Mouse (Mus musculus): ENCODE data around the gene Gm37240.

The Gm37240 gene

GRCm38 (mm10) chr3:84972881-84973280 lies 914.4 kb downstream of the Gm37240 start:
- intact Hi-C loops (cut with DNase I), result loop anchor here (10.0 kb wide), 1 partner anchor 162 kb away; no protein-coding TSS in a partner anchor

DNA sequence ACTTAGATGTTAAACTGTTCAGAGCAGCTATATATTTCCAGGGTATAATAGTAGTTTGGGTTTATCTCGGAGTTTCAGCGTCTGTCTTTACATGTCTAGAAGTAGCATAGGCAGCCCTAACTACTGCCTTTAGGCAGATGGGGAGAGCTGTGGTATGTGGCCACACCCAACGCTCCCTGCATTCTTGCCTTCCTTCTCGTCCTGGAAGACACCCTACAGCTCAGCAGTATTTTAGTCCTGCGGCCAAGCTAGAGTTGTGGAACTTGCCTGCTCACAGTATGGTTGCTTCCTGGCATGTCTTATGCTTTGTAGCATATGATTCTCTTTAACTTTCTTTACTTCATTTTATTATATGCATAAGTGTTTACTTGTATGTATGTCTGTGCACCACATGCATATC lies 915.8 kb downstream of the Gm37240 start:
- intact Hi-C loops (cut with DNase I), result loop anchor here (10.0 kb wide), 1 partner anchor 163 kb away; no protein-coding TSS in a partner anchor

GRCm38 (mm10) chr3:84967364-84967763 lies 920.0 kb downstream of the Gm37240 start:
- intact Hi-C loops (cut with DNase I), result no loop called here

DNA sequence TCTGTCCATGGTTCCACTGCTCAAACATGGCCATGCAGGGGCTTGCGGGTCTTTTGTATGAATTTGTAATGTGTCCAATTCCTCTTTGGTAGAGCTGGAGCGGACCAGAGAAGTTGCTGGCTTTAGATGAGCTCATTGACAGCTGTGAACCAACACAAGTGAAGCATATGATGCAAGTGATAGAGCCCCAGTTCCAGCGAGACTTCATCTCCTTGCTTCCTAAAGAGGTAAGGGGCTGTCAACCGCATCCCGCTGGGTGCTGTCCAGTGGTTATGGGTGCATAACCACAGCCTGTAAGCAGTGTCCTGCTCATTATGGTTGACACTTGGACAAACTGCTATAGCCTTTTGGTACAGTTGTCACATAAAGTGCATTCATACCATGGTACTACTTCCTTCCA lies 922.2 kb downstream of the Gm37240 start:
- intact Hi-C loops (cut with DNase I), result no loop called here

DNA sequence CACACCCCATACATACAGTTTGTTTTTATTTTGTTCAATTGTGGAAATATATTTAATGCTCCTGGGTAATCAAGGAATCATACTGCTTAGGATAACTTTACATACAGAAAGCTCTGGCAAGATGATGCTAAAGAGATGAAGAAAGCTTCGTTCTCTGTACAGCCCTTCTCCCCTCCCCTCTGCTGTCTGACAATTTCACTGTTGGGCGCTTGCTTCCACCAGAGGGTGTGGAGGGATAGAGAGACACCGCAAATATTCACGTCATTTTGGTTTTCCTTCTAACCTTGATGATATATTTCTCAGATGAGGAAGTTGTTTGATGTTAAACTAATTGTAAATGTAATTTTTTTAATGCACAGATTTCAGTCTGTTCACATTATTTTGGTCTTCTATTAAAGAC lies 931.5 kb downstream of the Gm37240 start:
- intact Hi-C loops (cut with DNase I), result no loop called here

GRCm38 (mm10) chr3:84955011-84955775 lies 932.1 kb downstream of the Gm37240 start:
- intact Hi-C loops (cut with DNase I), result no loop called here

- intact Hi-C loops (cut with DNase I), result no loop called here
These were observed 934.6 kb downstream of the Gm37240 start for GRCm38 (mm10) chr3:84952585-84953187.

DNA sequence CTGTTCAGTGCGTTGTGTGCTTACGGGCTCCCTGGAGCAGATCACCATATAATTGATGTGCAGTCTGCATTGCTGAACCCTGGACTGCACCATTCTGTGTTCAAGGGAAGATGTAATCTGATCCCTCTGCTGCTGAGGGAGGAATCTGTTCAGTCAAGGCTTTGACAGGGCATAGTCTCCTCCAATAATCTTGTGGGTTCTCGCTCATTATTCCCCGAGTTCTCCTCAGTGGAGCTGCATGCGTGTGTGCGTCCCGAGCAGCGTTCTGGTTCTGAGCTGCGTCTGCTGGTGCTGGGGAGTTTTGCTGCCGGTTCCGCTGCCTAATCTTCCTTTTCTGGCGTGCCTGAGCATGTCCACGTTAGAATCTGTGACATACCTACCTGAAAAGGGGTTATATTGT lies 935.2 kb downstream of the Gm37240 start:
- intact Hi-C loops (cut with DNase I), result no loop called here

DNA sequence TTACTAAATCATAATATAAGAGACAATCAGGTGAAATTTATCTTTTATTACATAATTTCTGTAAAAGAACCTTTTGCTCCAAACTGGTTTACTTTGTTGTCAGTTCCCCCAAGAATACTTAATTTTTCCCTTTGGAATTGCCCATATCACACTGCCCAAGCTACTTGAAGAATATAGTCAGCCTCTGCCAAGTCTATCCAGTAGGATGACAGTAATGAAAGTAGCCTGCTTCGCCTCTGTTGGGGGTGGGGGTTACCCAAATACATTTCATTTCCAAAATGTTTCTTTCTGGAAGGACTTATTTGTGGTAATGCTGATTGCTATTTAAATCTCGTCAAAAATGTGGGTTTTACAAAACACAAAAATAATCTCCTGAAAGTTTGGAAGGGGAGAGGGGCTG lies 935.6 kb downstream of the Gm37240 start:
- intact Hi-C loops (cut with DNase I), result no loop called here

- intact Hi-C loops (cut with DNase I), result no loop called here
These were observed 937.9 kb downstream of the Gm37240 start for GRCm38 (mm10) chr3:84949387-84949786.

GRCm38 (mm10) chr3:84946381-84946780 lies 940.9 kb downstream of the Gm37240 start:
- intact Hi-C loops (cut with DNase I), result no loop called here

GRCm38 (mm10) chr3:84944933-84945332 lies 942.4 kb downstream of the Gm37240 start:
- intact Hi-C loops (cut with DNase I), result no loop called here

DNA sequence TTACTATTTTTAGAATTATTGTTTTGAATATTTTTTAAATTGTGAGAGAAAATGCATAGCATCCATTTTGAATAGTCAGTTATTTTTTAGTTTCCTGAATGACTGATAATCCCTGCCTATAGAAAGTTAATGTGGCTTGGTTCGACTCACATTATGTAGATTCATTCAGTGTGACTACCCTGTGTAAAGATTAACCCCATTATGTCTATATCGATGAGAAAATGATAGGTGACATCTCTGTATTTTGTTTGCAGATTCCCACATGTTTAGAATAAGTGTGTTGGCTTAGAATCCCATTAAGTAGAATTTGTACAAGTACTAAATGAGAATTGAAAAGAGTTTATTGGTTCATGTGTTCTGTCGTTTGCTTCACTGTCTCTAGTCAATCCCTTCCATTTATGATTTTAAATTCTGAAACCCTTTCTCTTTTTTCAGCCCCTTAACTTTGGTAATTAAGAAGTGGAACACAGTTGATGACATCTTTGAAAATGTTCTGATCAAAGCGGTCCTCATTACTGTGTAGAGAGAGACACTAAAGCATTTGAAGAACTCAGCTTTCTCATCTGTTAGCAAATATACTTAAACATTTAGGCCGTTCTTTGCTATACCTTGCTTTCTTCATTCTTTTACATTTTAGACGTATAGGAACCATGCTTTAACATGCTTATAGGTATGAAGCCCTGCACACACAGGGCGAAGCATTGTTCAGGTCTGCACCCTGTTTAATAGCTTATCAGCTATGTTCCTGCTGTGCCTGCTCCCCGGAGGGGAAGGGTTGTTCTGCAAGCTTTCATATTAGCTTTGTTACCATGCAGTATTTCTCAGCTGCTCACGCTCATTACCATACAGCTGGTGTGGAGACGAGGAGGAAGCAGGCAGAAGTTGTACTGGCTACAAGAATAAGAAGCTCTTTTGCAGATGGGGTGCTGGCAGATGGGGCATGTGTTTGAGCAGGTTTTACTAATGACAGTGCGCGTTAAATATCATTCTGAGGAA lies 949.7 kb downstream of the Gm37240 start:
- intact Hi-C loops (cut with DNase I), result no loop called here

- intact Hi-C loops (cut with DNase I), result no loop called here
These were observed 950.4 kb downstream of the Gm37240 start for GRCm38 (mm10) chr3:84936956-84937355.

GRCm38 (mm10) chr3:84936252-84936651 lies 951.1 kb downstream of the Gm37240 start:
- intact Hi-C loops (cut with DNase I), result no loop called here

DNA sequence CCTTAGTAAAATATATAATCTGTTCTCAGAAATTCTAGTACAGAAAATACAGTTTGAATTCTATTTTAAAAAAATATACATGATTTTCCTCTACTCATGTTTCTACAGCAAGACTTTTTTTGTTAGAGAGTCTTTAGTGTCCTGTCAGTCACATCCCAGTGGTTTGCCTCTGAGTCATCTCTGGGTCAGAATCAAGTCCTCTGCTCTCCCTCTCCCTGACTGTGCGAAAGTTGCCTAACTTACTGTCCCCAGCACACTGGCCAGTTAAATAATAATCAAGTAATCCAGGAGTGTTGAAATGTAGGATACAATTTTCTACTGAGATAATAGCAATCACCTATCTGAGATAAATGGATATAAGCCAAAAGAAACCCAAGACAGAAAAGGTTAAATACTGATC lies 951.6 kb downstream of the Gm37240 start:
- intact Hi-C loops (cut with DNase I), result no loop called here

GRCm38 (mm10) chr3:84930683-84931082 lies 956.6 kb downstream of the Gm37240 start:
- intact Hi-C loops (cut with DNase I), result no loop called here

DNA sequence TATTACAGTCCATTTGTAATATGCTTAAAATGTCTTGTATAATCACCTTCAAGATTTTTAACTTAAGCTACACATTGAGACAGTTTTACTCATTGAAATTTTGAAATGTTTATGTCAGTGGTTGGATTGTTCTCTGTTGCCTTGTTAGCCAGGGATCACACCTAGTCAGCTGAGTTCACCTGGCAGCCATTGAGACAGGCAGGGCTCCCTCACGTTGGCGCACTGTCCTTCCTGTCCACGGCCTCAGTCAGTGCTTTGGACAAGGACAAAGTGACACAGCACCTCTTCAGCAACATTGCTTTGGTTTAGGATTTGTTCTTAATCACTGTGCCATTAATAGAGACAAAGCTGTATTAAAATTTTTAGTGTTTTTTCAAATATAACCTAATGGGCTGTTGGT lies 958.1 kb downstream of the Gm37240 start:
- intact Hi-C loops (cut with DNase I), result loop anchor here (10.0 kb wide), 1 partner anchor 996 kb away; no protein-coding TSS in a partner anchor

DNA sequence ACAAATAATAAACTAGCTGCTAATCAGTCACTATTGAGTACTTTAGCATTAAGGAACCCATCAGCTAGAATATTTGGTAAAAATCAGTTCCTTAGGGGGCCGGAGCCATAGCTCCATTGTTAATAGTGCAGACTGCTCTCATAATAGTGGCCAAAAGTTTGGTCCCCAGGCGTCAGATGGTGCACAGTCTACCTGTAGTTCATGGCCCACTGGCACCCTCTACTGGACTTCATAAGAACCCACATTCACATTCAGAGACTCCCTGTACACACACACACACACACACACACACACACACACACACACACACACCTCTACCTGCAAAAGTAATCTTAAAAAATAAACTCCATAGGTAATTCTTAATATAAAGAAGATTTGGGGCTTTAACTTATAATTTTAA lies 959.4 kb downstream of the Gm37240 start:
- intact Hi-C loops (cut with DNase I), result loop anchor here (10.0 kb wide), 1 partner anchor 997 kb away; no protein-coding TSS in a partner anchor

- intact Hi-C loops (cut with DNase I), result loop anchor here (10.0 kb wide), 1 partner anchor 998 kb away; no protein-coding TSS in a partner anchor
These were observed 960.0 kb downstream of the Gm37240 start for GRCm38 (mm10) chr3:84927168-84927794.

- intact Hi-C loops (cut with DNase I), result loop anchor here (10.0 kb wide), 1 partner anchor 999 kb away; no protein-coding TSS in a partner anchor
These were observed 961.2 kb downstream of the Gm37240 start for GRCm38 (mm10) chr3:84926140-84926539.
